Mouse (Mus musculus) neural tube, embryonic 13.5 days (tissue): ENCODE data around the gene Max. TPM values are rescaled to one million over a fixed set of nuclear protein-coding genes. Genes with fewer than 3 reads are reported as not detected.

Experiments
- ATAC-seq: fragments of 200-750 bp; cut with Nextera tagmentation; 2 replicates; pipeline ENCODE4 v1.8.0; 2017; ENCODE audit warnings: low read depth, mild to moderate bottlenecking, moderate TSS enrichment, moderate library complexity
- H3K27ac ChIP-seq: fragments of 300-500 bp; sonication (generic); replicated peaks from 2 replicates; pipeline ENCODE4 v1.5.1; 2015; ENCODE audit warnings: moderate library complexity, mild to moderate bottlenecking, inconsistent platforms
- H3K27me3 ChIP-seq: fragments of 300-500 bp; sonication (generic); 2 replicates; pipeline ENCODE4 v1.6.1; 2015; ENCODE audit warnings: mild to moderate bottlenecking, inconsistent platforms
- H3K36me3 ChIP-seq: fragments of 300-500 bp; sonication (generic); 2 replicates; pipeline ENCODE4 v1.6.1; 2015; ENCODE audit warnings: mild to moderate bottlenecking, inconsistent platforms
- H3K4me1 ChIP-seq: fragments of 300-500 bp; sonication (generic); replicated peaks from 2 replicates; pipeline ENCODE4 v1.6.1; 2015; ENCODE audit warnings: inconsistent platforms
- H3K4me2 ChIP-seq: fragments of 300-500 bp; sonication (generic); 2 replicates; pipeline ENCODE4 v1.6.1; 2015; ENCODE audit warnings: inconsistent platforms, mild to moderate bottlenecking, moderate library complexity
- H3K4me3 ChIP-seq: fragments of 300-500 bp; sonication (generic); 2 replicates; pipeline ENCODE4 v1.5.1; 2015; ENCODE audit warnings: mild to moderate bottlenecking, inconsistent platforms
- H3K9ac ChIP-seq: fragments of 300-500 bp; sonication (generic); 2 replicates; pipeline ENCODE4 v1.6.1; 2015; ENCODE audit warnings: moderate library complexity, mild to moderate bottlenecking, inconsistent platforms
- H3K9me3 ChIP-seq: fragments of 300-500 bp; sonication (generic); 2 replicates; pipeline ENCODE4 v1.6.1; 2016; ENCODE audit warnings: inconsistent platforms
- WGBS: fragments of 180-500 bp; shearing (Covaris S2); methylation state at CpG from one replicate; pipeline ENCODE4 v1.1.7; 2015; 5-methylcytosine and 5-hydroxymethylcytosine counted together
- polyA plus RNA-seq: library from polyadenylated mRNA; unstranded; fragments of >200 nt; fragmentation: Nextera tagmentation; extraction: Ambion mirVana; gene quantifications from 2 replicates; pipeline ENCODE4 v1.2.1, GENCODE M21; 2015

The Max gene
- polyA plus RNA-seq, 1 experiment from 2014 or later: 17.8 TPM

- H3K27me3 ChIP-seq: no peaks in the 10 kb centered on the region
- WGBS: 69% methylated on average over 16 of the region's 16 CpGs
- H3K36me3 ChIP-seq: peaks cover 42% of the 10 kb centered on the region
- no peak overlapping the region for H3K4me2 ChIP-seq
- H3K27ac ChIP-seq: 0 out of 2 replicates have a peak overlapping the region, but pooled peaks have one; percentile 28
- no peaks in the 10 kb centered on the region for H3K9me3 ChIP-seq
- H3K4me1 ChIP-seq: peaks cover 16% of the 10 kb centered on the region
- peak overlapping the region; percentile 31; the same call in 1 of the 2 replicates for H3K9ac ChIP-seq
- no peak overlapping the region for H3K4me3 ChIP-seq
- 0 out of 2 replicates have a peak, but pooled peaks have one; percentile 19 for ATAC-seq
Observed at GRCm38 (mm10) chr12:76911171-76911726, 50.8 kb downstream of the Max start.

GRCm38 (mm10) chr12:76910258-76910940 lies 51.6 kb downstream of the Max start:
- 72% methylated on average over 11 of the region's 11 CpGs for WGBS
- peaks cover 41% of the 10 kb centered on the region for H3K36me3 ChIP-seq
- no peak overlapping the region for H3K4me3 ChIP-seq
- peaks cover 16% of the 10 kb centered on the region for H3K4me1 ChIP-seq
- no peak overlapping the region for H3K4me2 ChIP-seq
- ATAC-seq: no peak
- no peaks in the 10 kb centered on the region for H3K27me3 ChIP-seq
- no peak overlapping the region for H3K27ac ChIP-seq
- 0 out of 2 replicates have a peak overlapping the region, but pooled peaks have one; percentile 17 for H3K9ac ChIP-seq
- no peaks in the 10 kb centered on the region for H3K9me3 ChIP-seq

GRCm38 (mm10) chr12:76909218-76909617 lies 52.8 kb downstream of the Max start:
- Histone ChIP-seq H3K36me3 (peaks cover 34% of the 10 kb centered on the region), H3K4me1 (peaks cover 16% of the 10 kb centered on the region), H3K9me3 (no peaks in the 10 kb centered on the region), H3K4me3 (no peak overlapping the region), H3K27ac (no peak overlapping the region), H3K9ac (no peak overlapping the region), H3K27me3 (no peaks in the 10 kb centered on the region), H3K4me2 (no peak overlapping the region)
- ATAC-seq: no peak
- 93% methylated on average over 5 of the region's 5 CpGs for WGBS

GRCm38 (mm10) chr12:76906278-76906677 lies 55.7 kb downstream of the Max start:
- Histone ChIP-seq H3K9me3 (no peaks in the 10 kb centered on the region), H3K27me3 (no peaks in the 10 kb centered on the region), H3K4me1 (peaks cover 13% of the 10 kb centered on the region), H3K4me3 (no peak overlapping the region), H3K27ac (no peak overlapping the region), H3K4me2 (no peak overlapping the region), H3K36me3 (peaks cover 37% of the 10 kb centered on the region), H3K9ac (no peak overlapping the region)
- no peak for ATAC-seq
- 92% methylated on average over 1 of the region's 1 CpGs for WGBS

GRCm38 (mm10) chr12:76901508-76902294 lies 60.3 kb downstream of the Max start:
- H3K27me3 ChIP-seq: no peaks in the 10 kb centered on the region
- WGBS: 72% methylated on average over 3 of the region's 3 CpGs
- no peak overlapping the region for H3K4me2 ChIP-seq
- H3K9ac ChIP-seq: no peak overlapping the region
- no peaks in the 10 kb centered on the region for H3K9me3 ChIP-seq
- ATAC-seq: no peak
- no peaks in the 10 kb centered on the region for H3K4me1 ChIP-seq
- H3K36me3 ChIP-seq: peaks cover 15% of the 10 kb centered on the region
- no peak overlapping the region for H3K27ac ChIP-seq
- no peak overlapping the region for H3K4me3 ChIP-seq

- H3K4me1 ChIP-seq: peaks cover 10% of the 10 kb centered on the region; the same call in 1 of the 2 replicates
- H3K27me3 ChIP-seq: no peaks in the 10 kb centered on the region
- no peak overlapping the region for H3K4me2 ChIP-seq
- 89% methylated on average over 10 of the region's 10 CpGs for WGBS
- ATAC-seq: no peak
- H3K4me3 ChIP-seq: no peak overlapping the region
- H3K27ac ChIP-seq: no peak overlapping the region
- no peaks in the 10 kb centered on the region for H3K9me3 ChIP-seq
- no peak overlapping the region for H3K9ac ChIP-seq
- H3K36me3 ChIP-seq: peaks cover 15% of the 10 kb centered on the region
Observed at GRCm38 (mm10) chr12:76899261-76899975, 62.6 kb downstream of the Max start.

GRCm38 (mm10) chr12:76898141-76898540 lies 63.9 kb downstream of the Max start:
- Histone ChIP-seq H3K27ac (no peak overlapping the region), H3K4me2 (no peak overlapping the region), H3K36me3 (peaks cover 11% of the 10 kb centered on the region), H3K4me1 (peaks cover 11% of the 10 kb centered on the region; the same call in 1 of the 2 replicates), H3K27me3 (no peaks in the 10 kb centered on the region), H3K9me3 (no peaks in the 10 kb centered on the region), H3K4me3 (no peak overlapping the region), H3K9ac (no peak overlapping the region)
- no peak for ATAC-seq

GRCm38 (mm10) chr12:76897006-76897405 lies 65.0 kb downstream of the Max start:
- WGBS: 86% methylated on average over 10 of the region's 10 CpGs

GRCm38 (mm10) chr12:76896566-76896965 lies 65.4 kb downstream of the Max start:
- no peaks in the 10 kb centered on the region for H3K27me3 ChIP-seq
- H3K36me3 ChIP-seq: peaks cover 20% of the 10 kb centered on the region
- no peak overlapping the region for H3K4me2 ChIP-seq
- no peak for ATAC-seq
- no peak overlapping the region for H3K27ac ChIP-seq
- H3K9me3 ChIP-seq: no peaks in the 10 kb centered on the region
- no peak overlapping the region for H3K4me3 ChIP-seq
- no peak overlapping the region for H3K9ac ChIP-seq
- 91% methylated on average over 4 of the region's 4 CpGs for WGBS
- peaks cover 11% of the 10 kb centered on the region; the same call in 1 of the 2 replicates for H3K4me1 ChIP-seq

More at GRCm38 (mm10) chr12:76897006-76897405, 65.0 kb downstream of the Max start:
- Histone ChIP-seq H3K27me3 (no peaks in the 10 kb centered on the region), H3K27ac (no peak overlapping the region), H3K4me2 (no peak overlapping the region), H3K9me3 (no peaks in the 10 kb centered on the region), H3K4me3 (no peak overlapping the region), H3K9ac (no peak overlapping the region), H3K36me3 (peaks cover 16% of the 10 kb centered on the region), H3K4me1 (peaks cover 11% of the 10 kb centered on the region; the same call in 1 of the 2 replicates)
- ATAC-seq: no peak

GRCm38 (mm10) chr12:76895777-76896176 lies 66.2 kb downstream of the Max start:
- no peaks in the 10 kb centered on the region for H3K9me3 ChIP-seq
- no peak overlapping the region for H3K4me2 ChIP-seq
- H3K27ac ChIP-seq: no peak overlapping the region
- no peaks in the 10 kb centered on the region for H3K27me3 ChIP-seq
- H3K36me3 ChIP-seq: peaks cover 16% of the 10 kb centered on the region
- no peak overlapping the region for H3K9ac ChIP-seq
- ATAC-seq: no peak
- H3K4me3 ChIP-seq: no peak overlapping the region
- H3K4me1 ChIP-seq: peaks cover 15% of the 10 kb centered on the region
- WGBS: 40% methylated on average over 7 of the region's 7 CpGs

GRCm38 (mm10) chr12:76894792-76895559 lies 67.0 kb downstream of the Max start:
- Histone ChIP-seq H3K4me2 (no peak overlapping the region), H3K9ac (no peak overlapping the region), H3K4me3 (no peak overlapping the region), H3K9me3 (no peaks in the 10 kb centered on the region), H3K36me3 (peaks cover 11% of the 10 kb centered on the region), H3K27ac (no peak overlapping the region), H3K27me3 (no peaks in the 10 kb centered on the region), H3K4me1 (peaks cover 18% of the 10 kb centered on the region)
- ATAC-seq: no peak
- WGBS: 84% methylated on average over 10 of the region's 10 CpGs
